Mouse (Mus musculus) MEL (cell line): ENCODE results near the gene Slc9b2. TPM values are rescaled to one million over a fixed set of nuclear protein-coding genes. Genes with fewer than 3 reads are reported as not detected.

ENCODE experiments used
- DNase-seq: peaks from one replicate; pipeline ENCODE4 v3.0.0; 2011; ENCODE audit warnings: low read depth, low spot score
- H3K27ac ChIP-seq: 2 replicates; pipeline ENCODE4 v1.5.1; 2012; ENCODE audit warnings: low read depth, mild to moderate bottlenecking, control low read depth, low read length, moderate library complexity; ENCODE audit not compliant: control insufficient read depth
- H3K27me3 ChIP-seq, 2 experiments: fragments of 150-350 bp in 1 of 2; sonication (generic) in 1 of 2; 2 replicates each; pipeline ENCODE4 v1.6.1; 2012; ENCODE audit warnings: low read length in 2 of 2, mild to moderate bottlenecking in 2 of 2, improper control_type of control experiment in 1 of 2, moderate library complexity in 1 of 2; ENCODE audit not compliant: insufficient read depth in 2 of 2, control insufficient read depth in 1 of 2
- H3K36me3 ChIP-seq, 2 experiments: 2 replicates each; pipeline ENCODE4 v1.6.1; 2012 to 2014; ENCODE audit warnings: low read length in 2 of 2, improper control_type of control experiment in 1 of 2, inconsistent platforms in 1 of 2, mild to moderate bottlenecking in 1 of 2; ENCODE audit not compliant: insufficient read depth in 2 of 2, control insufficient read depth in 1 of 2
- H3K4me1 ChIP-seq, 2 experiments: fragments of 150-350 bp in 1 of 2; sonication (generic) in 1 of 2; 2 replicates each; pipeline ENCODE4 v1.6.1; 2012; ENCODE audit warnings: low read length in 2 of 2, improper control_type of control experiment in 1 of 2, mild to moderate bottlenecking in 1 of 2; ENCODE audit not compliant: insufficient read depth in 2 of 2, control insufficient read depth in 1 of 2
- H3K4me3 ChIP-seq, 2 experiments: fragments of 150-350 bp in 1 of 2; sonication (generic) in 1 of 2; 2 replicates each; pipeline ENCODE4 v1.5.1; 2012; ENCODE audit warnings: low read depth in 2 of 2, low read length in 2 of 2, mild to moderate bottlenecking in 2 of 2, moderate library complexity in 2 of 2, control low read depth in 1 of 2, improper control_type of control experiment in 1 of 2; ENCODE audit not compliant: control insufficient read depth in 1 of 2, insufficient read depth in 1 of 2
- H3K79me2 ChIP-seq: 2 replicates; pipeline ENCODE4 v1.6.1; 2012; ENCODE audit warnings: mild to moderate bottlenecking, low read length, moderate library complexity; ENCODE audit not compliant: control insufficient read depth, poor library complexity, insufficient read depth
- H3K9ac ChIP-seq: 2 replicates; pipeline ENCODE4 v1.6.1; 2012; ENCODE audit warnings: low read depth, mild to moderate bottlenecking, control low read depth, low read length, moderate library complexity; ENCODE audit not compliant: control insufficient read depth, poor library complexity, severe bottlenecking
- H3K9me3 ChIP-seq: fragments of 150-350 bp; sonication (generic); replicated peaks from 2 replicates; pipeline ENCODE4 v1.6.1; 2012; ENCODE audit warnings: mild to moderate bottlenecking, low read length, improper control_type of control experiment, moderate library complexity; ENCODE audit not compliant: insufficient read depth
- BHLHE40 ChIP-seq: IDR thresholded peaks from 2 replicates; pipeline ENCODE4 v1.6.1; 2012; ENCODE audit warnings: low read depth, mild to moderate bottlenecking, inconsistent platforms, low read length, improper control_type of control experiment, borderline replicate concordance
- CHD1 ChIP-seq: IDR thresholded peaks from 2 replicates; pipeline ENCODE4 v1.6.1; 2012; ENCODE audit warnings: low read depth, mild to moderate bottlenecking, inconsistent platforms, low read length, improper control_type of control experiment
- CHD2 ChIP-seq: IDR thresholded peaks from 2 replicates; pipeline ENCODE4 v1.6.1; 2011; ENCODE audit warnings: low read length, improper control_type of control experiment
- CTCF ChIP-seq, 3 experiments: IDR thresholded peaks in 2 of 3; conservative IDR thresholded peaks in 1 of 3; 2 replicates each; pipeline ENCODE4 v1.5.1; 2011 to 2012; ENCODE audit warnings: low read length in 3 of 3, low read depth in 2 of 3, mild to moderate bottlenecking in 2 of 3, improper control_type of control experiment in 1 of 3, inconsistent platforms in 1 of 3, mixed read lengths in 1 of 3, moderate library complexity in 1 of 3; ENCODE audit not compliant: control insufficient read depth in 1 of 3, insufficient read depth in 1 of 3, poor library complexity in 1 of 3, severe bottlenecking in 1 of 3
- E2F4 ChIP-seq: IDR thresholded peaks from 2 replicates; pipeline ENCODE4 v1.6.1; 2011; ENCODE audit warnings: low read depth, low read length, improper control_type of control experiment, borderline replicate concordance
- ELF1 ChIP-seq: IDR thresholded peaks from 2 replicates; pipeline ENCODE4 v1.6.1; 2014; ENCODE audit warnings: low read depth, mild to moderate bottlenecking, inconsistent platforms, low read length, improper control_type of control experiment, moderate library complexity
- EP300 ChIP-seq, 2 experiments: IDR thresholded peaks; 2 replicates each; pipeline ENCODE4 v1.6.1; 2011; ENCODE audit warnings: improper control_type of control experiment in 2 of 2, low read length in 2 of 2, low read depth in 1 of 2, mild to moderate bottlenecking in 1 of 2
- ETS1 ChIP-seq: IDR thresholded peaks from 2 replicates; pipeline ENCODE4 v1.6.1; 2012; ENCODE audit warnings: low read depth, mild to moderate bottlenecking, inconsistent platforms, low read length, improper control_type of control experiment, moderate library complexity
- GABPA ChIP-seq: IDR thresholded peaks from 2 replicates; pipeline ENCODE4 v1.6.1; 2012; ENCODE audit warnings: low read depth, mild to moderate bottlenecking, inconsistent platforms, low read length, improper control_type of control experiment, moderate library complexity
- GATA1 ChIP-seq: IDR thresholded peaks from 2 replicates; pipeline ENCODE4 v1.6.1; 2011; ENCODE audit warnings: low read depth, low read length, improper control_type of control experiment
- HCFC1 ChIP-seq: IDR thresholded peaks from 2 replicates; pipeline ENCODE4 v1.6.1; 2012; ENCODE audit warnings: low read depth, mild to moderate bottlenecking, inconsistent platforms, low read length, improper control_type of control experiment, moderate library complexity
- MAFK ChIP-seq: IDR thresholded peaks from 2 replicates; pipeline ENCODE4 v1.6.1; 2011; ENCODE audit warnings: low read depth, mild to moderate bottlenecking, low read length, improper control_type of control experiment, borderline replicate concordance
- MAX ChIP-seq: IDR thresholded peaks from 2 replicates; pipeline ENCODE4 v1.6.1; 2011; ENCODE audit warnings: low read length, improper control_type of control experiment
- MAZ ChIP-seq: IDR thresholded peaks from 2 replicates; pipeline ENCODE4 v1.6.1; 2012; ENCODE audit warnings: low read depth, mild to moderate bottlenecking, inconsistent platforms, low read length, improper control_type of control experiment
- MEF2A ChIP-seq: IDR thresholded peaks from 2 replicates; pipeline ENCODE4 v1.6.1; 2014; ENCODE audit warnings: low read depth, mild to moderate bottlenecking, inconsistent platforms, low read length, improper control_type of control experiment; ENCODE audit not compliant: poor library complexity, insufficient replicate concordance, severe bottlenecking; ENCODE audit errors: extremely low read depth
- MXI1 ChIP-seq: IDR thresholded peaks from 2 replicates; pipeline ENCODE4 v1.6.1; 2011; ENCODE audit warnings: mild to moderate bottlenecking, low read depth, low read length, improper control_type of control experiment
- MYB ChIP-seq: IDR thresholded peaks from 2 replicates; pipeline ENCODE4 v1.6.1; 2011; ENCODE audit warnings: mild to moderate bottlenecking, low read depth, low read length, improper control_type of control experiment
- MYC ChIP-seq: IDR thresholded peaks from 2 replicates; pipeline ENCODE4 v1.6.1; 2011; ENCODE audit warnings: low read depth, mild to moderate bottlenecking, low read length, improper control_type of control experiment, moderate library complexity
- NRF1 ChIP-seq: IDR thresholded peaks from 2 replicates; pipeline ENCODE4 v1.6.1; 2014; ENCODE audit warnings: low read depth, mild to moderate bottlenecking, inconsistent platforms, low read length, improper control_type of control experiment, moderate library complexity; ENCODE audit not compliant: poor library complexity, insufficient read depth, severe bottlenecking
- POLR2A ChIP-seq, 2 experiments: IDR thresholded peaks; 2 replicates each; pipeline ENCODE4 v1.6.1; 2011 to 2012; ENCODE audit warnings: low read length in 2 of 2, mild to moderate bottlenecking in 2 of 2, control low read depth in 1 of 2, improper control_type of control experiment in 1 of 2, low read depth in 1 of 2, moderate library complexity in 1 of 2; ENCODE audit not compliant: control insufficient read depth in 1 of 2, insufficient read depth in 1 of 2, poor library complexity in 1 of 2
- POLR2AphosphoS2 ChIP-seq: IDR thresholded peaks from 2 replicates; pipeline ENCODE4 v1.6.1; 2011; ENCODE audit warnings: low read length, improper control_type of control experiment
- POLR2AphosphoS5 ChIP-seq: IDR thresholded peaks from 2 replicates; pipeline ENCODE4 v1.6.1; 2012; ENCODE audit warnings: low read depth, borderline replicate concordance, mild to moderate bottlenecking, inconsistent platforms, low read length, moderate library complexity, mixed read lengths
- RAD21 ChIP-seq: IDR thresholded peaks from 2 replicates; pipeline ENCODE4 v1.6.1; 2011; ENCODE audit warnings: mild to moderate bottlenecking, low read depth, low read length, improper control_type of control experiment
- RCOR1 ChIP-seq: IDR thresholded peaks from 2 replicates; pipeline ENCODE4 v1.6.1; 2012; ENCODE audit warnings: low read depth, mild to moderate bottlenecking, inconsistent platforms, low read length, improper control_type of control experiment
- SMC3 ChIP-seq: IDR thresholded peaks from 2 replicates; pipeline ENCODE4 v1.6.1; 2011; ENCODE audit warnings: low read depth, low read length, improper control_type of control experiment
- TAL1 ChIP-seq: IDR thresholded peaks from 2 replicates; pipeline ENCODE4 v1.6.1; 2012; ENCODE audit warnings: mild to moderate bottlenecking, inconsistent platforms, low read length, moderate library complexity, mixed read lengths
- TCF12 ChIP-seq: IDR thresholded peaks from 2 replicates; pipeline ENCODE4 v1.6.1; 2014; ENCODE audit warnings: low read depth, mild to moderate bottlenecking, inconsistent platforms, low read length, improper control_type of control experiment, moderate library complexity
- UBTF ChIP-seq: IDR thresholded peaks from 2 replicates; pipeline ENCODE4 v1.6.1; 2012; ENCODE audit warnings: low read depth, mild to moderate bottlenecking, inconsistent platforms, low read length, improper control_type of control experiment, moderate library complexity, borderline replicate concordance; ENCODE audit not compliant: insufficient read depth
- USF1 ChIP-seq: IDR thresholded peaks from 2 replicates; pipeline ENCODE4 v1.6.1; 2014; ENCODE audit warnings: low read depth, mild to moderate bottlenecking, inconsistent platforms, low read length, improper control_type of control experiment, moderate library complexity
- USF2 ChIP-seq, 2 experiments: IDR thresholded peaks; 2 replicates each; pipeline ENCODE4 v1.6.1; 2011 to 2012; ENCODE audit warnings: improper control_type of control experiment in 2 of 2, low read length in 2 of 2, borderline replicate concordance in 1 of 2, inconsistent platforms in 1 of 2, low read depth in 1 of 2, mild to moderate bottlenecking in 1 of 2; ENCODE audit not compliant: insufficient read depth in 1 of 2
- ZC3H11A ChIP-seq: IDR thresholded peaks from 2 replicates; pipeline ENCODE4 v1.6.1; 2012; ENCODE audit warnings: low read depth, mild to moderate bottlenecking, inconsistent platforms, low read length, improper control_type of control experiment
- ZMIZ1 ChIP-seq: IDR thresholded peaks from 2 replicates; pipeline ENCODE4 v1.6.1; 2012; ENCODE audit warnings: low read depth, mild to moderate bottlenecking, inconsistent platforms, low read length, improper control_type of control experiment, moderate library complexity
- ZNF384 ChIP-seq: IDR thresholded peaks from 2 replicates; pipeline ENCODE4 v1.6.1; 2012; ENCODE audit warnings: low read depth, mild to moderate bottlenecking, inconsistent platforms, low read length, improper control_type of control experiment
- polyA plus RNA-seq, 2 experiments: library from polyadenylated mRNA; stranded (reverse) in 1 of 2; unstranded in 1 of 2; fragments of >175 nt in 1 of 2; fragments of >200 nt in 1 of 2; gene quantifications; 2 replicates each; pipeline versions ENCODE4 v1.2.1 to v1.2.4; 2012; ENCODE audit warnings: low replicate concordance in 2 of 2, low read depth in 1 of 2; ENCODE audit not compliant: insufficient read length in 2 of 2, insufficient read depth in 1 of 2, missing spikeins in 1 of 2
- total RNA-seq: library from RNA; depleted of rRNA; stranded (reverse); fragments of 300-350 nt; gene quantifications from 2 replicates; pipeline ENCODE4 v1.2.3, GENCODE M21; 2012

Gene Slc9b2
- total and polyA plus RNA-seq, 3 experiments = 1.0 to 1.3 TPM; not detected in 1

- Histone ChIP-seq H3K36me3 (no peaks in the 10 kb centered on the region), H3K9ac (no peak overlapping the region), H3K27ac (no peak overlapping the region), H3K4me3 (no peak overlapping the region), H3K79me2 (no peaks in the 10 kb centered on the region), H3K4me1 (no peaks in the 10 kb centered on the region), H3K9me3 (no peaks in the 10 kb centered on the region), H3K27me3 (no peaks in the 10 kb centered on the region)
- no peak for TF ChIP-seq E2F4
- TF ChIP-seq MYB = no peak
- no peak for TF ChIP-seq TAL1
- peak; percentile 46 for TF ChIP-seq ZC3H11A
- TF ChIP-seq POLR2AphosphoS5 = no peak
- TF ChIP-seq CHD2 = no peak
- TF ChIP-seq TCF12 = no peak
- no peak for TF ChIP-seq POLR2A (IDR thresholded peaks at IDR 0.05; ENCODE audit: control insufficient read depth in 1 of 2, insufficient read depth in 1 of 2, low read depth in 1 of 2, low read length in 2 of 2, poor library complexity in 1 of 2)
- TF ChIP-seq NRF1 = no peak
- no peak for TF ChIP-seq HCFC1
- TF ChIP-seq MEF2A = no peak
- TF ChIP-seq CTCF (IDR thresholded peaks at IDR 0.05 in 2 of 3, conservative IDR thresholded peaks at IDR 0.05 in 1 of 3; ENCODE audit: control insufficient read depth in 1 of 3, insufficient read depth in 1 of 3, low read depth in 2 of 3, low read length in 3 of 3, poor library complexity in 1 of 3, severe bottlenecking in 1 of 3) = peak; percentile 72 to 79 (median 78)
- no peak for TF ChIP-seq MAZ
- no peak for TF ChIP-seq ETS1
- TF ChIP-seq EP300 (IDR thresholded peaks at IDR 0.05; ENCODE audit: low read depth in 1 of 2, low read length in 2 of 2) = no peak
- TF ChIP-seq RAD21 = peak; percentile 46
- peak; percentile 88 for TF ChIP-seq SMC3
- TF ChIP-seq USF1 = no peak
- no peak for TF ChIP-seq CHD1
- TF ChIP-seq RCOR1 = no peak
- TF ChIP-seq UBTF = no peak
- no peak for TF ChIP-seq GABPA
- TF ChIP-seq ZMIZ1 = no peak
- TF ChIP-seq MYC = no peak
- no peak for TF ChIP-seq USF2 (IDR thresholded peaks at IDR 0.05; ENCODE audit: borderline replicate concordance in 1 of 2, insufficient read depth in 1 of 2, low read depth in 1 of 2, low read length in 2 of 2)
- no peak for TF ChIP-seq MXI1
- TF ChIP-seq BHLHE40 = no peak
- no peak for TF ChIP-seq GATA1
- TF ChIP-seq MAX = no peak
- TF ChIP-seq ELF1 = no peak
- TF ChIP-seq ZNF384 = no peak
- no peak for TF ChIP-seq MAFK
- no peak for TF ChIP-seq POLR2AphosphoS2
- peak; percentile 87 for DNase-seq
These were observed 21.1 kb downstream of the Slc9b2 start for GRCm38 (mm10) chr3:135328560-135328959.
